Mouse (Mus musculus) liver, postnatal 0 days (tissue): ENCODE measurements around the gene Mthfd1. TPM values are rescaled to one million over a fixed set of nuclear protein-coding genes. Genes with fewer than 3 reads are reported as not detected.

Experiments used
- ATAC-seq: fragments of 200-750 bp; cut with Nextera tagmentation; 2 replicates; pipeline ENCODE4 v1.8.0; 2017; ENCODE audit warnings: mild to moderate bottlenecking, moderate library complexity
- DNase-seq: peaks from one replicate; pipeline ENCODE4 v3.0.0-alpha.2; 2016
- H3K27ac ChIP-seq: fragments of 300-500 bp; sonication (generic); 2 replicates; pipeline ENCODE4 v1.5.1; 2014; ENCODE audit warnings: antibody characterized with exemption, moderate library complexity, mild to moderate bottlenecking, low read depth
- H3K27me3 ChIP-seq: fragments of 300-500 bp; sonication (generic); 2 replicates; pipeline ENCODE4 v1.6.1; 2014; ENCODE audit warnings: low read length, control low read depth, mixed read lengths; ENCODE audit not compliant: insufficient read depth
- H3K36me3 ChIP-seq: fragments of 300-500 bp; sonication (generic); replicated peaks from 2 replicates; pipeline ENCODE4 v1.6.1; 2014; ENCODE audit warnings: mild to moderate bottlenecking, control low read depth, low read length, moderate library complexity, mixed read lengths; ENCODE audit not compliant: insufficient read depth
- H3K4me1 ChIP-seq: fragments of 300-500 bp; sonication (generic); 2 replicates; pipeline ENCODE4 v1.6.1; 2014; ENCODE audit warnings: antibody characterized with exemption, mild to moderate bottlenecking, control low read depth; ENCODE audit not compliant: insufficient read depth
- H3K4me2 ChIP-seq: fragments of 300-500 bp; sonication (generic); 2 replicates; pipeline ENCODE4 v1.6.1; 2014; ENCODE audit warnings: low read depth, mild to moderate bottlenecking, low read length, moderate library complexity, mixed read lengths
- H3K4me3 ChIP-seq: fragments of 300-500 bp; sonication (generic); 2 replicates; pipeline ENCODE4 v1.5.1; 2014; ENCODE audit warnings: low read depth, low read length
- H3K9ac ChIP-seq: fragments of 300-500 bp; sonication (generic); replicated peaks from 2 replicates; pipeline ENCODE4 v1.6.1; 2014; ENCODE audit warnings: mild to moderate bottlenecking, moderate library complexity
- H3K9me3 ChIP-seq: fragments of 300-500 bp; sonication (generic); 2 replicates; pipeline ENCODE4 v1.6.1; 2016; ENCODE audit warnings: mild to moderate bottlenecking, control low read depth, low read length, mixed read lengths
- CTCF ChIP-seq: sonication (generic); IDR thresholded peaks from 2 replicates; pipeline ENCODE4 v1.5.1; 2016; ENCODE audit warnings: antibody characterized with exemption, low read depth
- EP300 ChIP-seq: IDR thresholded peaks from 2 replicates; pipeline ENCODE4 v1.6.1; 2016; ENCODE audit warnings: antibody characterized with exemption, low read depth, mild to moderate bottlenecking
- WGBS: fragments of 180-500 bp; shearing (Covaris S2); extraction: QIAGEN DNeasy Blood & Tissue Kit; methylation state at CpG from one replicate; pipeline ENCODE4 v1.1.7; 2014; ENCODE audit not compliant: insufficient replicate concordance; 5-methylcytosine and 5-hydroxymethylcytosine counted together
- polyA plus RNA-seq: library from polyadenylated mRNA; unstranded; fragments of >200 nt; fragmentation: Nextera tagmentation; extraction: Ambion mirVana; gene quantifications from 2 replicates; pipeline ENCODE4 v1.2.1, GENCODE M21; 2015

The Mthfd1 gene
- polyA plus RNA-seq, 1 experiment from 2014 or later = 63.0 TPM

DNA sequence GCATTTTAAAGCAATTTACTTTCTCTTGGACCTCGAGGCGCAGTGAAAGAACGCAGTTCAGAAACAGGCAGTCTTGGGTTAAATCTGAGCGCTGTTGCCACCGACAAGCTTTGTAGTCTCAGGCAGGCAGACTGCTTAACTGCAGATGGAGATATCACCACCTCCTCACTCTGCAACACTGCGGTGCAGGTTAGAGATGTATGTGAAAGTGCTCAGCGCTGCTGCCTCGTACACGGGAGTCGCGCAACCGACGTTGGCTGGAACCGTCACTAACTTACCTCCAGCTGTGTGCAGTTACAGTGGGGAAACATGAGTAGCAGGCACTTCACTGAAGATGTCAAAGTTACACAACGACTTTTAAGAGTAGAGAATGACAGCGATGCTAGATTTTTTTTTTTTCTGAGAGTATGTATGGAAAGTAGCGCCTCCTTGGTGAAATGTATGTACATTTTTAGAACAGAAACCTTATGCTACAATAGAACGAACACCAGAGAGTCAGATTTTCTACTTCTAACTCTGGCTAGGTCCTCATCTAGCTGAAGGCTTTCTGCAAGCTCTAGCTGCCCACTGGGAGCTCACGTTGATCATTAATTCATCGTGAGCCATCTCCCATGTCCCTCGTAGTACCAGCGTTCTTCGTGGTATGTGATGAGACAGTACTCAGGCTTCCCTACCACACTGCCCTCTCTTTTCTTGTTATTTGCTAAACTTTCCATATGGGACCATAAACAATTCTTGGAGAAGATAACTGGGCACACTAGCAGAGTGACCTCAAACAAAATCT is 71.5 kb downstream of the Mthfd1 start:
- Histone ChIP-seq H3K27ac (no peak overlapping the region), H3K4me3 (no peak overlapping the region), H3K36me3 (peaks cover 13% of the 10 kb centered on the region), H3K4me1 (peaks cover 8% of the 10 kb centered on the region), H3K27me3 (no peaks in the 10 kb centered on the region), H3K4me2 (no peak overlapping the region), H3K9ac (no peak overlapping the region), H3K9me3 (no peaks in the 10 kb centered on the region)
- WGBS = 89% methylated on average over 23 of the region's 23 CpGs
- ATAC-seq (no peak), DNase-seq (no peak)
- TF ChIP-seq CTCF (no peak), EP300 (no peak)

DNA sequence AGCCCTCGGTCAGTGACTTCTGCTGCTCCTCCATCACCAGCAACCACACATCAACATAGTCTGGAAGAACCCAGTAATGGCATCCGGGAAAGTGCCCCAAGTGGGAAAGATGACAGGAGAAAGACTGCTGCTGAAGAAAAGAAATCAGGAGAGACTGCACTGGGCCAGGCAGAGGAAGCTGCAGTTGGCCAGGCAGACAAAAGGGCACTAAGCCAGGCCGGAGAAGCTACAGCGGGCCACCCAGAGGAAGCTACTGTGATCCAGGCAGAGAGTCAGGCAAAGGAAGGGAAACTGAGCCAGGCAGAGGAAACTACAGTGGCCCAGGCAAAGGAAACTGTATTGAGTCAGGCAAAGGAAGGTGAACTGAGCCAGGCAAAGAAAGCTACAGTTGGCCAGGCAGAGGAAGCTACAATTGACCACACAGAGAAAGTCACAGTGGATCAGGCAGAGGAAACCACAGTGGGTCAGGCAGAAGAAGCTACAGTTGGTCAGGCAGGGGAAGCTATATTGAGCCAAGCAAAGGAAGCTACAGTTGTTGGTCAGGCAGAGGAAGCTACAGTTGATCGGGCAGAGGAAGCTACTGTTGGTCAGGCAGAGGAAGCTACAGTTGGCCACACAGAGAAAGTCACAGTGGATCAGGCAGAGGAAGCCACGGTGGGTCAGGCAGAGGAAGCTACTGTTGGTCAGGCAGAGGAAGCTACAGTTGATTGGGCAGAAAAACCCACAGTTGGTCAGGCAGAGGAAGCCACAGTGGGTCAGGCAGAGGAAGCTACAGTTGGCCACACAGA is 73.7 kb downstream of the Mthfd1 start:
- WGBS = 73% methylated on average over 6 of the region's 6 CpGs
- DNase-seq (no peak), ATAC-seq (no peak)
- Histone ChIP-seq H3K36me3 (peaks cover 9% of the 10 kb centered on the region; the same call in 1 of the 2 replicates), H3K4me3 (no peak overlapping the region), H3K4me2 (no peak overlapping the region), H3K4me1 (peaks cover 8% of the 10 kb centered on the region), H3K9ac (no peak overlapping the region), H3K9me3 (no peaks in the 10 kb centered on the region), H3K27ac (peak overlapping the region; percentile 69), H3K27me3 (no peaks in the 10 kb centered on the region)
- TF ChIP-seq CTCF (no peak), EP300 (no peak)

DNA sequence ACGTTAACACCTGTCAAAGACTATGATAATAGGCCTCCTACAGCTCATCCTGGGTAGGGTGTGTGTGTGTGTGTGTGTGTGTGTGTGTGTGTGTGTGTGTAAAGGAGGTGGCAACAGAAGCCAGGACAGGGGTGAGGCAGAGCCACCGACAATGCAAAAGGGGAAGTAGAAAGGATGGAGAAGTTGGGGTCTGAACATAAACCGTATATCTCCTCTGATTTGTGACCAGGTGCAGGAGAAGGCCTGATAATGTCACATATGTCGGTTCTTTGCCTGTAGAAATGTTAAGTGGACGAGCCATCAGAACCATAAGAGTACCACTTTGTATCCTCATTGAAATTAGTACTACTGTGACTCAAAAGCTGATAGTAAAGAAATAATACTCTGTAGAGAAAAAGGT is 78.6 kb downstream of the Mthfd1 start:
- no peaks in the 10 kb centered on the region for H3K4me1 ChIP-seq
- H3K27ac ChIP-seq = no peak overlapping the region
- no peak for DNase-seq
- no peak for TF ChIP-seq EP300
- no peak for TF ChIP-seq CTCF
- 62% methylated on average over 5 of the region's 5 CpGs for WGBS
- H3K4me2 ChIP-seq = no peak overlapping the region
- ATAC-seq = no peak
- no peak overlapping the region for H3K4me3 ChIP-seq
- H3K9me3 ChIP-seq = no peaks in the 10 kb centered on the region
- no peak overlapping the region for H3K9ac ChIP-seq
- H3K36me3 ChIP-seq = no peaks in the 10 kb centered on the region
- no peaks in the 10 kb centered on the region for H3K27me3 ChIP-seq

DNA sequence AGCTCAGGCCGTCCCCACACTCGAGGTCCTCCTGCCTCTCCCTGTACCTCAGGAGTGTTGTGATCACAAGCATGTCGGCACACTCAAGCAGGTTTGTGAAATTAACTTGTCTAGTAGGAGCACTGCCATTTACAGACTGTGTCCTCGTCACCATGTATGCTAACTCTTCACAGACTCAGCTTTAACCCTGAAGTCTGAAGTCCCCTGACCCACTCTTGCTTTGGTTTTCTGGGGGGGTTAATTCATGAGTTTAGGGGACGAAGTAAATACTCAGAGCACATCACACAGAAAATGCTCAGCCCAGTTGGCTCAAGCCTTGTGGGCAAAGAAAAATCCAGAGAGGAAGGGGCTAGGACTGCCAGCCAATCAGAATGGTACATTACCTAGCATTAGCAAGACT is 80.5 kb downstream of the Mthfd1 start:
- Histone ChIP-seq H3K9ac (no peak overlapping the region), H3K4me1 (no peaks in the 10 kb centered on the region), H3K4me2 (no peak overlapping the region), H3K27ac (no peak overlapping the region), H3K4me3 (no peak overlapping the region), H3K9me3 (no peaks in the 10 kb centered on the region), H3K36me3 (no peaks in the 10 kb centered on the region), H3K27me3 (no peaks in the 10 kb centered on the region)
- no peak for ATAC-seq
- 73% methylated on average over 5 of the region's 5 CpGs for WGBS
- TF ChIP-seq EP300 = no peak
- no peak for TF ChIP-seq CTCF
- no peak for DNase-seq

DNA sequence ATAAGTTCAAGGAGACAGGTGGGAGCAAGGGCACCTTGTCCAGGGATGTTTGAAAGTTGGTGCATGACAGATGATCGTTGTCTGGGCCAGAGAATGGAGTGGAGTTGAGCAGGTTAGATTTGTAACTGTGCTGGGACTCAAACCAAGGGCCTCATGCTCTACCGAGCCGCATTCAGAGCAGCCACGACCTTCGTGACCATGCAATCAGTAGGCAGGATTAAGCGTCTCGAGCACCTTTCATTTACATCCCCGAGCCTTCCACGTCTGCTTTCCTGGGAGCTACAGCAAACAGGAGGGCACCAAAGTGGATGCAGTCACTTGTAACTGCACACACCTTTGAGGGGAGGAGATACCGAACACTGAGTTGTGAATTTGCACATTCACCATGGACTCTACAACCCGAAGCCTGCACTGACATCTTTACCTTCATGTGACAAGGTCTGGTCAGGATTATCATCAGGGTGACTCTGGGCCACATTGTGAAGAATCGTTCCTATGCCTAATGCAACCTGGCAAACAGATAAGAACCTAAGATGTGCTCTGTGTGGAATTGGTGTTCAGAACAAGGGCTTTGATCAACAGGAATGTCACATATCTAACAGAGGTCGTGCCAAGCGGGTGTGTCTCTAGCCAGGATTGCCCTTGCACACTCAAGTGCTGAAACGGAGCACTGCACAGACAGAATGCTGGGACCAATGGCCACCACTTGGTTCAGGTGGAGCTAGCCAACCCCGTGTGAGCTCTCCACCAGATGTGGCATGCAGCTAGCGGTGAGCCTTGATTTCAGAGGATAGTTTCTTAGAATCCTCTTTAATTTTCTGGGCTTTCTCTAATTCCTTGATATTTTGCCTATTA is 81.2 kb downstream of the Mthfd1 start:
- ATAC-seq = no peak
- Histone ChIP-seq H3K4me2 (no peak overlapping the region), H3K27ac (no peak overlapping the region), H3K27me3 (no peaks in the 10 kb centered on the region), H3K9me3 (no peaks in the 10 kb centered on the region), H3K4me3 (no peak overlapping the region), H3K4me1 (no peaks in the 10 kb centered on the region), H3K36me3 (no peaks in the 10 kb centered on the region), H3K9ac (no peak overlapping the region)
- WGBS = 70% methylated on average over 17 of the region's 17 CpGs
- TF ChIP-seq EP300 (no peak), CTCF (no peak)
- no peak for DNase-seq

DNA sequence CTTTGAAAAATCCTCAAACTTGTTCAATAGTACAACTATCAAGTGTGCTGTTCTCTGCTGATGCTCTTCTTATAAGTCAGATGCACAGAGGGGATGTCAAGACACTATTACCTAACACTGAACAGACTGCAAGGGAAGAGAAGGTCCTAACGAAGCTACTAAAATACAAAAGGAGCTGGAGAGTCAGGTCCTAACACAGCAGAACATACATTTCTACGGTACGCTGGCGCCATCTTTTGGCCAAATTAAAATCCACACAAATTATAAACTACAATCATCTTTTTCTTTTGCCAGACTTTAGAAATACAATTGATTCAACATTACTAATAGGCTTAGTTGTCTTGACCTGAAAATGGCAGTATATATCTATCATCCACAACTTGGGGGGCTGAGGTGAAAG is 86.0 kb downstream of the Mthfd1 start:
- no peak for ATAC-seq
- WGBS = 3% methylated on average over 4 of the region's 4 CpGs
- no peak overlapping the region for H3K4me3 ChIP-seq
- no peaks in the 10 kb centered on the region for H3K36me3 ChIP-seq
- peak; percentile 87 for TF ChIP-seq CTCF
- no peak for TF ChIP-seq EP300
- no peaks in the 10 kb centered on the region for H3K9me3 ChIP-seq
- peak; percentile 60 for DNase-seq
- no peak overlapping the region for H3K4me2 ChIP-seq
- H3K27me3 ChIP-seq = no peaks in the 10 kb centered on the region
- no peaks in the 10 kb centered on the region; the same call in 1 of the 2 replicates for H3K4me1 ChIP-seq
- H3K9ac ChIP-seq = no peak overlapping the region
- H3K27ac ChIP-seq = no peak overlapping the region
